Mouse (Mus musculus) myocyte (in vitro differentiated cells): ENCODE measurements around the gene Ccdc81. TPM values are rescaled to one million over a fixed set of nuclear protein-coding genes. Genes with fewer than 3 reads are reported as not detected.

Experiments
- H3K27me3 ChIP-seq: one replicate; pipeline ENCODE4 v1.6.1; 2011; ENCODE audit not compliant: control insufficient read depth, insufficient read depth, insufficient read length
- H3K36me3 ChIP-seq: one replicate; pipeline ENCODE4 v1.6.1; 2011; ENCODE audit not compliant: control insufficient read depth, insufficient read depth
- H3K4me2 ChIP-seq: one replicate; pipeline ENCODE4 v1.6.1; 2011; ENCODE audit warnings: low read depth, control low read depth
- H3K4me3 ChIP-seq: one replicate; pipeline ENCODE4 v1.5.1; 2011; ENCODE audit warnings: mild to moderate bottlenecking, control low read depth, moderate library complexity
- H3K79me2 ChIP-seq: one replicate; pipeline ENCODE4 v1.6.1; 2011; ENCODE audit not compliant: control insufficient read depth, insufficient read depth
- H3ac ChIP-seq: one replicate; pipeline ENCODE4 v1.6.1; 2011; ENCODE audit not compliant: control insufficient read depth, insufficient read length
- CEBPB ChIP-seq: IDR thresholded peaks from 2 replicates; pipeline ENCODE4 v1.6.1; 2011; ENCODE audit warnings: mild to moderate bottlenecking, moderate library complexity; ENCODE audit not compliant: poor library complexity, insufficient read depth, severe bottlenecking
- E2F4 ChIP-seq: IDR thresholded peaks from one replicate; pipeline ENCODE4 v1.6.1; 2011; ENCODE audit warnings: mild to moderate bottlenecking, control low read depth, moderate library complexity; ENCODE audit not compliant: insufficient read depth
- MAX ChIP-seq: IDR thresholded peaks from one replicate; pipeline ENCODE4 v1.6.1; 2011; ENCODE audit warnings: low read depth, mild to moderate bottlenecking, control low read depth
- MYOD1 ChIP-seq, 3 experiments: IDR thresholded peaks; one replicate each; pipeline ENCODE4 v1.6.1; 2011; ENCODE audit warnings: control low read depth in 2 of 3, low read depth in 2 of 3, mild to moderate bottlenecking in 2 of 3, moderate library complexity in 1 of 3; ENCODE audit not compliant: insufficient read length in 2 of 3, control insufficient read depth in 1 of 3
- MYOG ChIP-seq, 3 experiments: IDR thresholded peaks; one replicate each; pipeline ENCODE4 v1.6.1; 2011; ENCODE audit warnings: control low read depth in 2 of 3, low read depth in 2 of 3, mild to moderate bottlenecking in 2 of 3; ENCODE audit not compliant: insufficient read length in 2 of 3, control insufficient read depth in 1 of 3, insufficient read depth in 1 of 3
- POLR2A ChIP-seq: IDR thresholded peaks from one replicate; pipeline ENCODE4 v1.6.1; 2011; ENCODE audit warnings: low read depth, mild to moderate bottlenecking, control low read depth, moderate library complexity; ENCODE audit not compliant: insufficient read length
- POLR2AphosphoS2 ChIP-seq: IDR thresholded peaks from one replicate; pipeline ENCODE4 v1.6.1; 2011; ENCODE audit warnings: low read depth, control low read depth; ENCODE audit not compliant: insufficient read length
- REST ChIP-seq: IDR thresholded peaks from one replicate; pipeline ENCODE4 v1.6.1; 2011; ENCODE audit warnings: mild to moderate bottlenecking, control low read depth, moderate library complexity; ENCODE audit not compliant: insufficient read depth, insufficient read length
- SRF ChIP-seq: IDR thresholded peaks from one replicate; pipeline ENCODE4 v1.6.1; 2011; ENCODE audit warnings: low read depth; ENCODE audit not compliant: control insufficient read depth, insufficient read length
- TCF12 ChIP-seq: IDR thresholded peaks from one replicate; pipeline ENCODE4 v1.6.1; 2011; ENCODE audit warnings: mild to moderate bottlenecking, control low read depth; ENCODE audit not compliant: poor library complexity, insufficient read depth, severe bottlenecking
- TCF3 ChIP-seq: IDR thresholded peaks from one replicate; pipeline ENCODE4 v1.6.1; 2011; ENCODE audit warnings: low read depth, control low read depth; ENCODE audit not compliant: insufficient read length
- USF1 ChIP-seq: IDR thresholded peaks from one replicate; pipeline ENCODE4 v1.6.1; 2011; ENCODE audit warnings: low read depth, mild to moderate bottlenecking, control low read depth, moderate library complexity
- polyA plus RNA-seq: library from polyadenylated mRNA; unstranded; fragments of >200 nt; fragmentation: generic; extraction: Trizol; gene quantifications from one replicate; pipeline ENCODE4 v1.2.1, GENCODE M21; 2012; ENCODE audit warnings: missing spikeins

Gene Ccdc81
- polyA plus RNA-seq, 1 experiment, result not detected

DNA sequence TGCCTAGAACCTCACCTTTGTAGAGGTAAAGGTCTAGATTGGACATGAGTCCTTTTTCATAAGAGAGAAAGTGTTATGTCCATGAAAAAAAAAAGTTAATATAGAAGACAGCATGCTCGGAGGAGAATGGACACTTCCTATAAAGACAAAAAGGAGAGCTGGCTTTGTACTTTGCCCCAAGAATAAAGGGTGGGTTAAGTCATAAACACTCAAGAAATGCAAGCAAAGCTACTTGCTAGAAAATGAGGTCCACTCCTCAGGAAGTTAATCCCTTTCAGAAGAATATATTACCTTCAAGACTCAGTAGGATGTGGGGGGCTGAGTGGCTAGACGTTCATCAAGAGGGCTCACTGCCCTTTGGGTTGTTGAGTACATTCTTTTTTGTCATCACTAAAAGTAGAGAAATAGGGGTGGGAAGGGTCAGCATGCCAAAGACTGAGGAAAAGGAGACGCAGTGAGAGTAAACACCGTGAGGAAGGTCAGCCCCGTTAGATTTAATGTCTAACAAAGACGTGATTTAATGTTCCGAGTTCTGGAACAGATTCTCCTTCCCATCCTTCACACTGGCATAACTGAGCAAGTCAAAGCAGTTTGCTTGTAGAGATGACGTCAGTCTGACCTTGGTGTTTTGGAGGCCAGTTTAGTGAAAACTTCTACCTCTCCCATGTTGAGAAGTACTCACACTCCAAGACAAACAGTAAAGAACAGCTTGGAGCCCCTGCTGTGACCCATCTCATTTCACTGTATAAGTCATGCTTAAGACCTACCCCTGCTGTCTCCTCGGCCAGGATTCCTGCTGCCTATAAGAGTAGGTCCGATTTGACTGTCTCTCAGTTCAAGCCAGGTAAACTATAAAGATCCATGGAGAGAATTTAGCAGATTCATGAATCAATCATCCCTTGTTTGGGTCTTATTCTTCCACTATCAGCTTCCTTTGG is 51.0 kb downstream of the Ccdc81 start:
- TF ChIP-seq TCF3 (no peak), USF1 (no peak), MYOD1 (IDR thresholded peaks at IDR 0.05; ENCODE audit: control insufficient read depth in 1 of 3, insufficient read length in 2 of 3, low read depth in 2 of 3) (no peak), POLR2A (no peak), MYOG (IDR thresholded peaks at IDR 0.05; ENCODE audit: control insufficient read depth in 1 of 3, insufficient read depth in 1 of 3, insufficient read length in 2 of 3, low read depth in 2 of 3) (no peak), SRF (no peak), POLR2AphosphoS2 (no peak), REST (no peak)
- Histone ChIP-seq H3K79me2 (no peaks in the 10 kb centered on the region), H3K27me3 (no peaks in the 10 kb centered on the region), H3K36me3 (no peaks in the 10 kb centered on the region), H3K4me2 (no peak overlapping the region), H3K4me3 (no peak overlapping the region), H3ac (no peak overlapping the region)

DNA sequence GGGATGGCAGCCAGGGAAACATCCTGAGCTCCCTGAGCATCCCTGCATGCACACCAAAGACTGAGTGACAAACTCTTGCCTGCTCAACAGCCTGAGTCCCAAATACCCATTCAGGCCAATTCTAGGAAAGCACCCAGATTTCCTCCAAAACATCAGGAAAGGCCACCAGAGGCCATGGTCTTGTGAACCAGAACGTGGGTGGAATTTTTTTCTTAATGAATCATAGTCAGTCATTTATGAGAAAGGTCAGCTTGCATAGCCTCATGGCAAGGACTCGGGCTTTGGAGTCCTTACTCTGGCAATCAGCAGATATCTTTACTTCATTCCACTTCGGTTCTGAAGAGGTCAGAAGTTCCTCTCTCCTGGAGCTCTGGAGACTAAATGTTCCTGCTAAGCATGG is 52.9 kb downstream of the Ccdc81 start:
- no peak for TF ChIP-seq SRF
- no peak for TF ChIP-seq CEBPB
- no peak for TF ChIP-seq E2F4
- TF ChIP-seq MYOG (IDR thresholded peaks at IDR 0.05; ENCODE audit: control insufficient read depth in 1 of 3, insufficient read depth in 1 of 3, insufficient read length in 2 of 3, low read depth in 2 of 3), result no peak
- TF ChIP-seq POLR2A, result no peak
- no peak for TF ChIP-seq TCF3
- no peak for TF ChIP-seq REST
- TF ChIP-seq MYOD1 (IDR thresholded peaks at IDR 0.05; ENCODE audit: control insufficient read depth in 1 of 3, insufficient read length in 2 of 3, low read depth in 2 of 3), result no peak
- TF ChIP-seq MAX, result no peak
- TF ChIP-seq USF1, result no peak
- TF ChIP-seq TCF12, result no peak
- no peak for TF ChIP-seq POLR2AphosphoS2
- Histone ChIP-seq H3K4me3 (no peak overlapping the region), H3K36me3 (no peaks in the 10 kb centered on the region), H3ac (no peak overlapping the region), H3K27me3 (no peaks in the 10 kb centered on the region), H3K4me2 (no peak overlapping the region), H3K79me2 (no peaks in the 10 kb centered on the region)

DNA sequence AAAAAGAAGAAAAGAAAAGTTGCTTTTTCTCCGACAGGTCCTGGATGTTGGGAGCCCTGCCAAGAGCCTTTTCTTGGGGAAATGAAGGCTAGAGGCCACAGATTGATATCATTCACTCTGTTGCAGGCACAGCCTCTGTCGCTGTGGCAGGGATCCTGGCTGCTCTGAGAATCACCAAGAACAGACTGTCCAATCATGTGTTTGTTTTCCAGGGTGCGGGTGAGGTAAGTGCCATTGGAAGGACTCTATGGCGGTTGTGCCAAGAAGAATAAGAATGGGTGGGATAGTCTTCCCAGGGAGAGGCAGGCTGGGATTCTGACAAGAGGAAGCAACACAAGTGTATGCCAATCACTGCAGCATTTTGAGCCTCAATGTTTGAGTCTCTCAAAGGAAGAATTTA is 57.8 kb downstream of the Ccdc81 start:
- H3K4me3 ChIP-seq, result no peak overlapping the region
- H3K79me2 ChIP-seq, result no peaks in the 10 kb centered on the region
- H3ac ChIP-seq, result no peak overlapping the region
- TF ChIP-seq POLR2AphosphoS2 (no peak), MYOD1 (IDR thresholded peaks at IDR 0.05; ENCODE audit: control insufficient read depth in 1 of 3, insufficient read length in 2 of 3, low read depth in 2 of 3) (no peak), REST (no peak), TCF3 (no peak), TCF12 (no peak), MYOG (IDR thresholded peaks at IDR 0.05; ENCODE audit: control insufficient read depth in 1 of 3, insufficient read depth in 1 of 3, insufficient read length in 2 of 3, low read depth in 2 of 3) (no peak), MAX (no peak), E2F4 (no peak), CEBPB (no peak)
- no peaks in the 10 kb centered on the region for H3K36me3 ChIP-seq
- no peaks in the 10 kb centered on the region for H3K27me3 ChIP-seq
- H3K4me2 ChIP-seq, result no peak overlapping the region

DNA sequence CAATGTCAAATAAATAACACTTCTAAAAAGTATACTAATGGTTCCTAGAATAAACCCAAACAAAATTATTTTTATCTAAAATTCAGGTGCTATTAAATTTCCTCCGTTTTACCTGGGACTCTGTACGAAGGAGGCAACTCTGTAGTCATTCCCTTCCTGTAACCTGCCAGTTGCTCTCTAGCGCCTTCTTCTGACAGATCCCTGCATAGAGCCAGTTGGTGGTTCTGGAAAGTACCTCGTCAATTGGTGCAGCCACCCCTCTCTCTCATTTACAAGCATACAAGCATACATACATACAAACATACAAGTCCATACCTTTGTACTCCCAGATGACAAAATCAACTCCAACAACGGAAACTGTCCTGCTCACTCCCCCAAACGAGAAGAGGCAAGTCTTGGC is 59.9 kb downstream of the Ccdc81 start:
- H3K36me3 ChIP-seq, result no peaks in the 10 kb centered on the region
- H3K4me2 ChIP-seq, result no peak overlapping the region
- H3K79me2 ChIP-seq, result no peaks in the 10 kb centered on the region
- no peak overlapping the region for H3K4me3 ChIP-seq
- H3K27me3 ChIP-seq, result no peaks in the 10 kb centered on the region
- H3ac ChIP-seq, result no peak overlapping the region
- TF ChIP-seq USF1, result no peak
- no peak for TF ChIP-seq POLR2AphosphoS2
- no peak for TF ChIP-seq REST
- no peak for TF ChIP-seq MYOG (IDR thresholded peaks at IDR 0.05; ENCODE audit: control insufficient read depth in 1 of 3, insufficient read depth in 1 of 3, insufficient read length in 2 of 3, low read depth in 2 of 3)
- no peak for TF ChIP-seq MAX
- no peak for TF ChIP-seq SRF
- TF ChIP-seq TCF12, result no peak
- TF ChIP-seq CEBPB, result no peak

DNA sequence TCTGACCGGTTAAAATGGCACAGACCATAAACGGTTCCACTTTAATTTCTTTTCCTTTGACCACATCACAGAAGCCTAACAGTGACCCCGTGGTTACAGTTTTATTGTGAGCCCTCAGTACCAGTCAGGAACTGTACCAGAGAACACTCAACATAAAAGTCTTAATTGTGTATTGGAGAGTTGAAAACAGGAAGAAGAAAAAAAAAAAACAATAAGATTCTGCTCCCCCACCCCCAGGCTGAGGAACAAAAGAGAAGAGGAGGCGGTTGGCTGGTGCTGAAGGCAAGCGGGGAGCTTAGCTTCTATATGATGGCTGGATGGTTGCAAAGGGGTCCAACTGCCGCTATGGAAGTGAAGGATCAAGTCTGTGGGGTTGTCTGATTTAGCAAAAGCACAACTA is 60.3 kb downstream of the Ccdc81 start:
- TF ChIP-seq CEBPB (no peak), E2F4 (no peak), TCF3 (no peak), SRF (no peak), POLR2A (no peak), MAX (no peak), POLR2AphosphoS2 (no peak), REST (no peak), MYOG (IDR thresholded peaks at IDR 0.05; ENCODE audit: control insufficient read depth in 1 of 3, insufficient read depth in 1 of 3, insufficient read length in 2 of 3, low read depth in 2 of 3) (no peak), TCF12 (no peak), USF1 (no peak), MYOD1 (IDR thresholded peaks at IDR 0.05; ENCODE audit: control insufficient read depth in 1 of 3, insufficient read length in 2 of 3, low read depth in 2 of 3) (no peak)
- H3K4me3 ChIP-seq, result no peak overlapping the region
- no peaks in the 10 kb centered on the region for H3K79me2 ChIP-seq
- no peak overlapping the region for H3K4me2 ChIP-seq
- no peaks in the 10 kb centered on the region for H3K27me3 ChIP-seq
- no peak overlapping the region for H3ac ChIP-seq
- H3K36me3 ChIP-seq, result no peaks in the 10 kb centered on the region
